Mouse (Mus musculus) ES-CJ7 (cell line): ENCODE data around the gene Capn7.

Experiments
- DNase-seq: peaks from one replicate; pipeline ENCODE4 v3.0.0; 2011; ENCODE audit warnings: low read depth, low spot score

Capn7 gene

GRCm38 (mm10) chr14:31395629-31396199 is 59.3 kb downstream of the Capn7 start:
- peak; percentile 43 for DNase-seq

GRCm38 (mm10) chr14:31396428-31396827 is 60.0 kb downstream of the Capn7 start:
- DNase-seq, result no peak

GRCm38 (mm10) chr14:31397353-31397752 is 60.9 kb downstream of the Capn7 start:
- DNase-seq, result no peak

GRCm38 (mm10) chr14:31397791-31398595 is 61.6 kb downstream of the Capn7 start:
- no peak for DNase-seq

- no peak for DNase-seq
Observed at GRCm38 (mm10) chr14:31398819-31399218, 62.4 kb downstream of the Capn7 start.

- DNase-seq, result no peak
Observed at GRCm38 (mm10) chr14:31399271-31399670, 62.8 kb downstream of the Capn7 start.

GRCm38 (mm10) chr14:31400246-31400645 is 63.8 kb downstream of the Capn7 start:
- DNase-seq, result no peak

- no peak for DNase-seq
Observed at GRCm38 (mm10) chr14:31400896-31401295, 64.5 kb downstream of the Capn7 start.

GRCm38 (mm10) chr14:31401918-31402427 is 65.5 kb downstream of the Capn7 start:
- no peak for DNase-seq

- DNase-seq, result no peak
Observed at GRCm38 (mm10) chr14:31402693-31403092, 66.3 kb downstream of the Capn7 start.

- no peak for DNase-seq
Observed at GRCm38 (mm10) chr14:31403556-31403955, 67.1 kb downstream of the Capn7 start.

GRCm38 (mm10) chr14:31403995-31404394 is 67.6 kb downstream of the Capn7 start:
- DNase-seq, result no peak

- DNase-seq, result no peak
Observed at GRCm38 (mm10) chr14:31404663-31405062, 68.2 kb downstream of the Capn7 start.

- no peak for DNase-seq
Observed at GRCm38 (mm10) chr14:31405652-31406051, 69.2 kb downstream of the Capn7 start.

GRCm38 (mm10) chr14:31406154-31406810 is 69.8 kb downstream of the Capn7 start:
- DNase-seq, result no peak

GRCm38 (mm10) chr14:31407208-31407607 is 70.8 kb downstream of the Capn7 start:
- DNase-seq, result no peak

GRCm38 (mm10) chr14:31407911-31408604 is 71.6 kb downstream of the Capn7 start:
- DNase-seq, result no peak

- DNase-seq, result no peak
Observed at GRCm38 (mm10) chr14:31408666-31409065, 72.2 kb downstream of the Capn7 start.

GRCm38 (mm10) chr14:31410123-31410724 is 73.8 kb downstream of the Capn7 start:
- DNase-seq, result no peak

- no peak for DNase-seq
Observed at GRCm38 (mm10) chr14:31410737-31411136, 74.3 kb downstream of the Capn7 start.

GRCm38 (mm10) chr14:31412651-31413056 is 76.2 kb downstream of the Capn7 start:
- no peak for DNase-seq
